Mouse (Mus musculus) left cerebral cortex, adult 6 months (tissue): ENCODE data around the gene Rnf121. TPM values are rescaled to one million over a fixed set of nuclear protein-coding genes. Genes with fewer than 3 reads are reported as not detected.

ENCODE experiments used
- long read RNA-seq, 2 experiments: library from polyadenylated mRNA; unstranded; transcript quantifications; one replicate each; pipeline ENCODE4 v2.0.0; 2019 to 2020
- polyA plus RNA-seq: library from polyadenylated mRNA; unstranded; fragments of <200 nt; fragmentation: Nextera tagmentation; gene quantifications from 2 replicates; pipeline ENCODE4 v1.2.3, GENCODE M21; 2021

Gene Rnf121
- 18.9 and 23.6 TPM in 2 replicates for polyA plus RNA-seq
- long read RNA-seq, experiment 1, transcript Rnf121-202 (9 exons, 2,249 nt): major isoform, 114 of 175 reads
- long read RNA-seq, experiment 1, transcript Rnf121-201 (9 exons, 2,344 nt): minor isoform, 14 of 175 reads
- long read RNA-seq, experiment 1, partial matches to known transcripts: 11 of 175 reads
- long read RNA-seq, experiment 1, other reads (novel, unspliced or antisense): 33 of 175 reads
- long read RNA-seq, experiment 2, transcript Rnf121-202 (9 exons, 2,249 nt): major isoform, 18 of 32 reads
- long read RNA-seq, experiment 2, partial matches to known transcripts: 7 of 32 reads
- long read RNA-seq, experiment 2, other reads (novel, unspliced or antisense): 5 of 32 reads

DNA sequence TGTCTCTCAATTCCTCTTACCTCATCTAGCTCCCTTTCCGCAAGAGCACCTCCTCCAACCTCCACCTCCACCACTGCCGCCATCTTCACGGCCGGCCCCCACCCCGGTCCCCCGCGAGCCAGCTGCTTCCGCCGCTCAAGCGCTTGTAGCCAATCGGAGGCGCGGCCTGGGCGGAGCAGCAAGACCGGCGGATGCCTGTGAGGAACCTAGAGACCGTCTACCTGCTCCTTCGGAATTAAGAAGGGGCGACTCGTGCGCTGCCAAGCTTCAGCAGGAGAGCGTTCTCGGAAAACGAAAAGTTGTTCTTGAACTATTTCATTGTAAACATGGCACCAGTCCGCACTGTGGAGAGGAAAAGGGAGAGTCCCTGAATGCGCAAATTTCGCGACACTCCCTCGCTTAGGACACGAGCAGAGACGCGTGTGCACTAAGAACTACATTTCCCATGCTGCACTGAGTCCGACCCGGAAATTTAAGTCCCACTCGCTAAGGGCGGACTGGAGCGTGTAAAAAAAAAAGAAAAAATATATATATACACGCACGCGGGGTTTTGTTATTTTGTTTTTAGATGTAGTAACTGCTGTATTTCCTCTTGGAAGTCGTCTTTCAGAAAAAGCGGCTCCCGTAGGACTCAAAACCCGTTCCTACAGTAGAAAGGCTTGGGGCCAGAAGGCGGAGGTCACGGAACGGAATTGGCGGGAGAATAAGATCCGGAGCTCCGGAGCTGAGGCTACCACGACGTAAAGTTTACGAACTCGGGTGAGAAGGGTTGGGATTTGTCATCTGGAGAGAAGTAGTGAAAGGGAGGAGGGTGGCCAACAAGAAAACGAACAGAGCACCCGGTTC is at the start of gene Rnf121, which contains the start of the genes Xndc1 and Xntrpc:
Rnf121 (minus strand) TSS at position 424 of the 846 bp plus-strand sequence.
Xndc1 (plus strand) TSS at position 466 of the 846 bp plus-strand sequence.
Xntrpc (plus strand) TSS at position 668 of the 846 bp plus-strand sequence.

DNA sequence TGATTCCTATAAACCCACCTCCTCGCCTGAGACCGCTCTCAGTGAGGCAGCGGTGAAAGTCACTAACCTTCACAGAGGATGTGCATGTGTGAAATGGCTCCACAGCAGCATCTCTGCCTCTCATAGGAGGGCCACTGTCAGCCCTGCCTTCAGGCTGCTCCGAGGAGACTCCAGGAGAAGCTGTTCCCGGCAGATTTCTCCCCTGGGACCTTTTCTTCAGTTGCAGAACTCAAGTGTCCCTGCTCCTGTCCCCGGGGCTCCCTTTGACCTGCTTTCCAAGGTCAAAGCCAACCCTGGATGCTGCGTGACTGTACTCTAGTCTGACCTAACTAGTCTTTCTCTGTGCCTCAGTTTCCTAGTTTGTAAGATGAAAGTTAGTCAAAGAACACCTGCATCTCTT is 43.9 kb upstream of the Rnf121 start, which contains the start of gene Art5:
Art5 (minus strand) TSS at position 319 of the 400 bp plus-strand sequence.

DNA sequence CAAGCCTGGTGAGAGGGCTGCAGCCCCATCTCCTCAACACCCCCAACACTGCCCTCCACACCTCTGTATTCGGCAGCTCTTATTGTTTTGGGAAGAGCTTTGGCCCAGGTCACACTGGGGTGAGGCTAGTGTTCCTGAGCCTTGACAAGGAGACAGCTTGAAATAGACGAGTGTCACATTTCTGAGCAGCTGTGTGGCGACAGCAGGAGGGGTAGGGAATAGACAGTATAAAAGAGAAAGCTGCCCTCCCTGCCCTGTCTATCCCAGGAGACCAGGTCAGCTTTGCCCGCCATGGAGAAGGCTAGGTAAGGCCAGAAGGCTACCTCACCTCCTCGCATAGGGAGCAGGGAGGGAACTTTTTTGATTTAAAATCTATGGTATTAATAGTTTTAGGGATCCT is 36.2 kb upstream of the Rnf121 start, which contains the start of gene Art1:
Art1 (plus strand) TSS at position 257 of the 400 bp plus-strand sequence.

GRCm38 (mm10) chr7:102082816-102083215 is 17.5 kb upstream of the Rnf121 start, which contains the start of gene Trpc2:
Trpc2 (plus strand) TSS chr7:102083116.

DNA sequence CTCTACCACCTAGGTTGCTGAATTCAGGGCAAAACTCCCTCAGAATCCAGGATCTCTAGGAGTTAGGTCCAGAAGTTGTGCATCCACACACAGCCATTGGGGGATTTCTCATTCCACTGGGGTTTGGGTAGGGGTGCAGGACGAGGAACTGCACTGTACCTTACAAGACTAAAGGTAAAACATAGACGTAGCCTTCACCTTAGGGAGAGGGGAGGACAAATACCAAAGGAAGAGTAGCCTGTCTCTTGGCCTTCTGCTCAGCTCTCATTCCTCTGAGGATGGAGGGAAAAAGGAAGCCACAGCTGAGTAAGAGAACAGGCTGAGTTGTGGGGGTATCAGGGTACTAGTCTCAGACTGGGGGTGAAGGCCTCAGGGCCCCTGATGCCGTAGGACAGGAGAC is 46.7 kb downstream of the Rnf121 start, which contains the start of gene Il18bp:
Il18bp (minus strand) TSS at position 101 of the 400 bp plus-strand sequence.

Other genes starting within 250 kb of the Rnf121 start
- not detected in 2 replicates for gene Phox2a, start 247.2 kb downstream of the Rnf121 start, polyA plus RNA-seq
- gene Inppl1, start 227.2 kb downstream of the Rnf121 start, polyA plus RNA-seq: 2.9 and 3.0 TPM in 2 replicates
- gene Folr2, start 208.3 kb downstream of the Rnf121 start, polyA plus RNA-seq: 0.75 and 0.86 TPM in 2 replicates
- gene Anapc15, start 201.8 kb downstream of the Rnf121 start, polyA plus RNA-seq: 31.2 and 35.8 TPM in 2 replicates
- gene Folr1, start 194.7 kb downstream of the Rnf121 start, polyA plus RNA-seq: 1.3 and 1.7 TPM in 2 replicates
- 221 and 286 TPM in 2 replicates for gene Lamtor1, start 159.6 kb downstream of the Rnf121 start, polyA plus RNA-seq
- gene Tomt, start 159.1 kb downstream of the Rnf121 start, polyA plus RNA-seq: 0.13 TPM in 1 of 2 replicates, not detected in the other
- gene Lrrc51, start 131.6 kb downstream of the Rnf121 start, polyA plus RNA-seq: 11.4 and 12.6 TPM in 2 replicates
- 17.9 and 28.2 TPM in 2 replicates for gene Numa1, start 131.4 kb downstream of the Rnf121 start, polyA plus RNA-seq
- 0.49 and 0.93 TPM in 2 replicates for gene Il18bp, start 46.8 kb downstream of the Rnf121 start, polyA plus RNA-seq
- 3.1 and 3.3 TPM in 2 replicates for gene Xndc1, start within 50 bp of the Rnf121 start, polyA plus RNA-seq
- gene Xntrpc, start 244 bp upstream of the Rnf121 start, polyA plus RNA-seq: 0.08 and 0.09 TPM in 2 replicates
- not detected in 2 replicates for gene Trpc2, start 17.6 kb upstream of the Rnf121 start, polyA plus RNA-seq
- gene Art1, start 36.3 kb upstream of the Rnf121 start, polyA plus RNA-seq: 0.14 TPM in 1 of 2 replicates, not detected in the other
- 0.11 TPM in 1 of 2 replicates, not detected in the other for gene Art5, start 44.0 kb upstream of the Rnf121 start, polyA plus RNA-seq
- gene Chrna10, start 51.4 kb upstream of the Rnf121 start, polyA plus RNA-seq: 0.42 TPM in 1 of 2 replicates, not detected in the other
- gene Nup98, start 144.7 kb upstream of the Rnf121 start, polyA plus RNA-seq: 7.1 and 9.7 TPM in 2 replicates
- gene Pgap2, start 144.7 kb upstream of the Rnf121 start, polyA plus RNA-seq: 25.4 and 29.4 TPM in 2 replicates
- gene Rhog, start 190.6 kb upstream of the Rnf121 start, polyA plus RNA-seq: 31.5 and 45.8 TPM in 2 replicates
- gene Stim1, start 202.3 kb upstream of the Rnf121 start, polyA plus RNA-seq: 18.8 and 22.2 TPM in 2 replicates